Mouse (Mus musculus) CD4-positive, CD25-positive, alpha-beta regulatory T cell, adult 4 months (primary cell): ENCODE data around the gene Slamf6. TPM values are rescaled to one million over a fixed set of nuclear protein-coding genes. Genes with fewer than 3 reads are reported as not detected.
"Not testable (repeated sequence)": the region's sequence is repeated elsewhere in the genome, so short reads cannot be mapped to it uniquely, and the experiment has no call there.

Experiments used
- ATAC-seq: one replicate; pipeline ENCODE4 v1.8.0; 2017
- polyA plus RNA-seq, 2 experiments: library from polyadenylated mRNA; unstranded; fragments of 100-300 nt; shearing (Covaris generic); gene quantifications; one replicate each; pipeline ENCODE4 v1.2.1; 2017

Gene Slamf6
- polyA plus RNA-seq, result 100 to 1,000 TPM; 266 to 302 TPM

DNA sequence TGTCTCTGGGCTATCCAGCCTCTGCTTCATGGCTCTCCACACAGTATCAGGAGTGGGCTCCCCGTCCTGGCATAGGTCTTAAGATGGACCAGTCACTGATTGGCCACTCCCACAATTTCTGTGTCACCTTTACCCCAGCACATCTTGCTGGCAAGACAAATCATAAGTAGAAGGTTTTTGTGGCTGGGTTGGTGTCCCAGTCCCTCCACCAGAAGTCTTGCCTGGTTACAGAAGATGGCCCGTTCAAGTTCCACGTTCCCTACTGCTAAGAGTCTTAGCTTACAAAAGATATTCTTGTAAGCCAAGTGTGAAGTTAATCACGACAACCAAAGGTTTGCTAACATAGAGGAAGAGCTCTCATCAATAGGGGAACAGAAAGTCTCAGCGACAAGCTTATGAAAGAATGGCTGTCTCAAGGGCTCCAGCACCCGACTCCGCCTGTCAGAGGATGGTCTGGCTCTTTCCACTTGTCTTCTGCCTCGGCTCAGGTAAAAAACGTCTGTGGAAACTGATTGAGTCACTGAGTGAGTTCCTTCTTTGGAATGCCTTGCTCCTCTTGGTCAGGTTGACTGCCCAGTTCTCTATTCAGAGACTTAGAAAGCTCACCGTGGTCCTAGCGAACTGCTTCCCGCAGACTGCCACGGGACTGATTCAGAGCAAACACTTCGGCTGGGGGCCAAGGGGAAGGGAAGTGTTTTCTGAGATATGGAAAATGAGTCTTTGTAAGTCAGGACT is at the start of gene Slamf6:
Gene Slamf6, plus strand, starts transcription at position 211 of the 735 bp plus-strand sequence.
- ATAC-seq, result peak; percentile 30

DNA sequence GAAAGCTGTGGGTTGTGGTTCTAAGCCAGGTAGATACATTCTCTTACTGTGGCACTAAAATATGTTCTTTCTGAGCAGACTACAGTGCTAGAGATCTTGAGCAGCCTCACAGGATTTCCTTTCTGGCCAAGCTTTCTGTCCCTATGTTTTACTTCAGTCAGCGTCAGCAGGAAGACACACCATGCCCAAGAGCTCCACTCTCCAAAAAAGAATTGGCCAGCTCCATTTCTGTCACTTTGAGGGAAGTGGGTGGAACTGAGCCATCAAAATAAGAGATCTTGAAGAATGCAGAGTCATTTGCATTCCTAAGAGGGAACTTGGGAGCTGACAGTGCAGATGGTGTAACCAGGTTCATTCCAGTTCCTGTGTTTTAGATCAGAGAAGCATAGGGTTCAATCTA is 30.3 kb upstream of the Slamf6 start:
- ATAC-seq, result no peak

DNA sequence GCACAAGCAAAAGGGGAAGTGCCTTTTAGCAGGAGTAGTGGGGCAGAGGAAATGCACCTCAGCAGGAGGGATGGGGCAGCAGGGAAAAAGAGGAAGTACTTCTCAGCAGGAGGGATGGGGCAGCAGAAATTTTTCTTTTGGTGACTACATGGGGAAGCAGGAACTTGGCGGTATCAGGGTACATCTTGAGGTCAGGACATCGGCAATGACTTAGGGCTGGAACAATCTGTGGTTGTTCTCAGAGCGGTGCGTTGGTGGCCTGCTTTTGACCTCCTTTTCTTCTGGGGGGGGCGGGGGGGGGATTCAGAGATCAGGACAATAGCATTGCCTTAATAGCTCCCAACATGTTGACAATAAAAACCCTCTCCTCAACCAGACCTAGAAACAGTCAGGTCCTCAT is 22.0 kb upstream of the Slamf6 start, which contains the start of gene Gm10521:
Gene Gm10521, plus strand, starts transcription at position 301 of the 400 bp plus-strand sequence.
- not testable (repeated sequence) for ATAC-seq

DNA sequence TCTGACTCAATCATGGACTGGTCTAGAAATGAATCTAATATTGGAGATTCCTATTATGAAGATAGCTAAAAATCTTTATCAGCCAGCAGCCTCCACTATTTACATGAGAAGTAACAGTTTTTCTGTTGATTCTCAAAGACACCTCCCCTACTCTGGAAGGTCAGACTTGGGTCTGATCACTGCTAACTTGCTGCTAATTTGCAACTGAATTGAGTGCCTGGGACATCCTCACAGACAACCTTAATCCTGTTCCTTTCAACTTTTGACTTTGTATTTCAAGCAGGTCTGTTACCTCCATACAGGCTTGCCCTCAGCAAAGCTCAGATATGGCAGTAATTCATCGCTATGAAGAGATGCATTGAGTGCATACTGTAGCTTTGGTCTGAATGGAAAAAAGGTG is 13.3 kb upstream of the Slamf6 start:
- ATAC-seq, result no peak

DNA sequence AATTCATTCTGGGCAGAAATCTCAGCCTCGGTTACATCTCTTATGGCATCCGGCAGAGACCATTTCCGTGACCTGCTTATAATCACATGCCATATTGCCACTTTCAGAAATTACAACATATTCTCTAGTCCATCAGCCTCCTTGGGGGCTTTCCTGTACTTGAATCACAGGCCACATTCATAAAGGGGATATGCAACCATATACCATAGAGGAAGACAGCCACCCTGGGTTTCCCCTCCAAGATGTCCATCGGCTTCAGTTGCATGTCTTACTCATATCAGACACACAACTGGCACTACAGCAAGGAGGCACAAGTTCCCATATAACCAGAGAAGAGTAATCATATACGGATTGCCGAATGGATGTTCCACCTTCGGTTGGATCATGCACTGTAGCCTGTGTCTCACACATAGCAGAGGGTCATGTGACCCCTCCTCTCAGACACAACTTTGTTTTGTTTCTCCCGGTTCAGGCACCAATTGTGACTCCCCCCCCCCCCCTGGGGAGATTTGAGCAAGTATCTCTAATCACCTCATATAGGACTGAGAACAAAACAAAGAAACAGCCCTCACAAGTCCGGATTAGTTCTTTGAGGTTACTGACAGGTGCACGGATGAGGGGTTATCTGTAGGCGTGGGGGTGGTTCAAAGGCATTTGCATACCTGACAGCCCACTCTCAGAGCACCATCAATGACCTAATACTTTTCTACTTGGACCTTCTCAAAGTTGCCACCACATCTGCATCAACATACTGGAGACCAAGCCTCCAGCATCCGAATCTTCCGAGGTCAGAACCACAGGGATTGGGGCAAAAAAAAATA is 1.5 kb upstream of the Slamf6 start:
- peak; percentile 37 for ATAC-seq

DNA sequence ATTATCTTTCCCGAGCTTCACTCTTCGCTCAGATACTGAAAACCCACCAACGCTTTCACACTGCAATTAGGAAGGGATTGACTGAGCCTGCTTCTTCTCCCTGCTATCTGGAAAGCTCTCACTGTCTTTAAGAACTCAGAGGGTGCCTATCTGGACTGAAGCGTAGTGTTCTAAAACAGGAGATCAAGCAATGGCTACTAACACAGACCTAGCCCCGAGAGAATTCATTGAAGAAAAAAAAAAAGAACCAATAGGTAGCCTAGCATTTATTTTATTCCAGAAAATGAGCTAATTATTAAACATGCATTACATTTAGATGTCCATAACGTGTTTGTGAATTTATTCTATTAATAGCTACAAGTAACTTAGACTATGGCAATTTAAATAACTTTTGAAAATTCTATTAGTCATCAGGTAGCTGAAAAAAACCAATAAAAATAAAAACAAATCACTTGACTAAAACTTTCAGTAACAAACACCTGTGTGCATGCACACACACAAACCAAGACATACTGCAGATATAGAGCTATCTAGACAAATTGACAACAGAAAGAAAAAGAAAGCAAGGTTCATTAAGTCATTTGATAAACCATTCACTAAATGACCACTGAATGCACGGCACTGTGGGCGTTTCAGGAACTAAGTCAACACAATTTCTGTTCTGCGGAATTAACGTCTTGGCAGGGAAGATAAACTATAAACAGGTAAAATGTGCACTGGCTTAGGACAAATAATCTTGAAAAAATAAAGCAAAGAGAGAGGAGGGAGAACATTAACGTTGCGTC is 1.0 kb downstream of the Slamf6 start:
- ATAC-seq, result no peak

DNA sequence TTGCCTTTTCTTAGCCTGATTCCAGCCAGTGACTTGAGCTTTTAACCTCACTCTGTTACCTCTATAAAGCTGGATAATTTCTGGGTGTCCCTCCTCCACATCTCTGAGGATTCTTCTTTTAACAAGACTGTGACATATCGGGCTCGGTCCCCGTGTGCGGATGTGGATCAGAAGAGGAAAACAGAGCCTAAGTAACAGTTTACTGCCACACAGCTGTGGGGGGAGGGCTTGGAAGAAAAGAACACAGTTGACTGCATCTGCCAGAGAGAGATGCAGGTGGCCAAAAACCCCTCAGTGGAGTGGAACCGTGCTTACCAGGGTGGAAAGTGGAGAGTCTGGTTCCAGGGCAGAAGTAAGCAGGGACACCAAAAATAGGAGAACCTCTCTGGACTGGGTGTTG is 1.9 kb downstream of the Slamf6 start:
- peak; percentile 3 for ATAC-seq

DNA sequence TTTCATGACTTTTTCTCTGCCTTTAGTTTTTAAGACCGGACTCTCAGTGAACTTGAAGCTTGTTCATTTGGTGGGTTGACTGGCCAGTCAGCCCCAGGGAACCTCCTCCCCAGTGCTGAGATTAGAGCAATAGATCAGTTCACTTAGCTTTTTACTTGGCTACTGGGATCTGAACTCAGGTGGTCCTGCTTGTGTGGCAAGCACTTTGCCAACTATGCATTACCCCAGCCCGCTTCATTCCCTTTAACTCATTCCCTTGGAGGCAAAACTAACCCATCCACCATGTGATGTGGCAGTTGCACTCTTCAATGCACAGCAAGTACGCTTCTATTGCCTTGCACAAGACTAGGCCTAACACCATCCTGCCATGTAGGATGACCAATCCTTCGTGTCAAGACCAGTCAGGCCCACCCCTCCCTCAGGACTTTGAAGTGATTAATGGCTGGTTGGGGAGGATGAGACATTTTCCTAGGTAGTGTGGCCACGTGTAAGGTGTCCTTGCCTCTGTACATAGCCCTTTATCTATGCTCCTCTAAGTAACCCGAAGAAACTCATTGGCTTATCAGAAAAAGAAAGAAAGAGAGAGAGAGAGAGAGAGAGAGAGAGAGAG is 2.7 kb downstream of the Slamf6 start:
- no peak for ATAC-seq

DNA sequence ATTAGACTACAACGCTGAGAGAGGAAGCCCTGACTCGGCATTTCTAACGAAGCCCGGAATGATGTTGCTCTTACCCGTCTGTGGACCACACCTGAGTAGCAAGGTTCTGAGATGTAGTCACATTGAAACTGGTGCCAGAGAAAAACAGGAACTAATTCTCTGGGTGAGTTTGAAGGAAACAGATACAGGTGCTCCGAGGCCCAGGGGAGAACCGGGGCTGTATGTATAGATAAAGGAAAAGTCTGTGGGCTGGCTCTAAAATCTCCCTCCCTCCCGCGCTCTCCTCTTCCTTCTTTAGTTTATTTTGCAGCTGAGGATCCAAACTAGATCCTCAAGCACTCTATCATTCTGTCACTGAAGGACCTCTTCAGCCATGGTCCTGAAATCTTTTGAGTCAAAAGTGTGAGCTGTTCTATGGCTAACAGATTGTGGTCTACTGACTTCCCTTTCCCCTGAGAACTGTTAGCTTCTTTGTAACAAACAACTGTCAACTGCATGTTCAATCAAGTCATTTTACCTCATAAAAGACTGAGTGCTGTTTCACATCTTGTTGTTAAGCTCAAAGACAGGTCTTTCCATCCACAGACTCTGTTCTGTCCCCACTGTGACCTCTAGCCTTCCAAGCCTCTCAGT is 3.8 kb downstream of the Slamf6 start:
- ATAC-seq, result peak; percentile 47

DNA sequence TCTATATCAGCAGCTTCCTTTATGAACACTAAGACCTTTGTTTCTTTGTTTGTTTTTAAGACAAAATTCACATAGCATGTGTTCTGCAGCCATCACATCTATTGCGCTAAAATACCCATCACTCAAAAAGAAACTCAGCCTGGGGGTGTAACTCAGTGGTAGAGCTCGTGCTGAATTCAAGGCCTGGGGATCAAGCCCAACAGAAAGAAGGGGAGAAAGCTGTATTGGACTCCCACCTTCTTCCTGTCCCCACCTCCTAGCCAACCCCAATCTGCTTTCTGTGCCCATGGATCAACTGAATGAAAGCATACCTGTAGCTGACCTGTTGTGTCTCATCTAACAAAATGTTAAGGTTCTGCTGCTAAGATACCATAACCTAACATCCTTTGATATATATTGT is 4.3 kb downstream of the Slamf6 start:
- ATAC-seq, result no peak

DNA sequence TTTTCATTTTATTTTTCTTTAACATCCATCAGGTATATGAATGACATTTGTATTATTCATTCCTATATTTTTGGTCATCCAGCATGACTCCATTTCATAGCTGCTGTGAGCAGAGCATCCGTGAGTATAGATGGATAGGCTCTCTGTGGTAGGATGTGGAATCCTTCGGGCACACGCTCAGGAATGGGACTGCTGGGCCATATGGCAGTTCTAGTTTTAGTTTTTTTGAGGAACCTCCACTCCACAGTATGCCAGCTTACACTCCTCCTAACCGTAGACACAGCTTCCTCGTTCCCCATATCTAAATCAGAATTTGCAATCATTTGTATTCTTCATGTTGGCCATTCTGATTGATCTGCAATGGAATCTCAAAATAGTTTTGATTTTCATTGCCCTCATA is 5.5 kb downstream of the Slamf6 start:
- ATAC-seq, result no peak

DNA sequence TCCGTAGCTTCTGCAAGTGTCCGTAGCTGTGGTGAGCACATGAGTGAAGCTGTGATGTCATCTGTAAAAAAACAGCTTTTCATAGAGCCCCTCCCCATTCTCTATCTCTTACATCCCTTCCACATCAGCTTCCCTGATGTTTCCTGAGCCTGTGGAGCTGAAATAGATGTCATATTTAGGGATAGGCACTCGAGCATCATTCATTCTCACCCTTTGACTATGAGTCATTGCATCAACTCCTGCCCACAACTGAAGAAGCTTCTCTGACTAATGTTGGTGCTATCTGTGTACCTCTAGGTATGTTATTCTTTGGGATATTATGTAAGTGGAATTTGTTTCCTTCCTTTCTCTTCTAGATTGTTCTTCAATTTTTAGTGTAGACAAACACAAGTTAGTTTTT is 7.6 kb downstream of the Slamf6 start:
- no peak for ATAC-seq

DNA sequence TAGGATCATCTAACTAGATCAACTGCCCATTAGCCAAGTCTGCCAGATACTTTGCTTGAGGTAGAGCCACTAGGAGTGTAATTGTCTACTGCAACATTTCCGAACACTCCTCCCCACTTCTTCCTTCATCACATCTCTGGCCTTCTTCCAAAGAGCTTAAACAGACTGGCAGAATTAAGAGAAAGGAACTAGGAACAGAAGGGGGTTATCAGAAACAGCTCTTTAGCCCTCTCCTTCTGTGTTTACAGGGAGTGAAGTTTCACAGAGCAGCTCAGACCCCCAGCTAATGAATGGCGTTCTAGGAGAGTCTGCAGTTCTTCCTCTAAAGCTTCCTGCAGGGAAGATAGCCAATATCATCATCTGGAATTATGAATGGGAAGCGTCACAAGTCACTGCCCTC is 16.5 kb downstream of the Slamf6 start:
- no peak for ATAC-seq

DNA sequence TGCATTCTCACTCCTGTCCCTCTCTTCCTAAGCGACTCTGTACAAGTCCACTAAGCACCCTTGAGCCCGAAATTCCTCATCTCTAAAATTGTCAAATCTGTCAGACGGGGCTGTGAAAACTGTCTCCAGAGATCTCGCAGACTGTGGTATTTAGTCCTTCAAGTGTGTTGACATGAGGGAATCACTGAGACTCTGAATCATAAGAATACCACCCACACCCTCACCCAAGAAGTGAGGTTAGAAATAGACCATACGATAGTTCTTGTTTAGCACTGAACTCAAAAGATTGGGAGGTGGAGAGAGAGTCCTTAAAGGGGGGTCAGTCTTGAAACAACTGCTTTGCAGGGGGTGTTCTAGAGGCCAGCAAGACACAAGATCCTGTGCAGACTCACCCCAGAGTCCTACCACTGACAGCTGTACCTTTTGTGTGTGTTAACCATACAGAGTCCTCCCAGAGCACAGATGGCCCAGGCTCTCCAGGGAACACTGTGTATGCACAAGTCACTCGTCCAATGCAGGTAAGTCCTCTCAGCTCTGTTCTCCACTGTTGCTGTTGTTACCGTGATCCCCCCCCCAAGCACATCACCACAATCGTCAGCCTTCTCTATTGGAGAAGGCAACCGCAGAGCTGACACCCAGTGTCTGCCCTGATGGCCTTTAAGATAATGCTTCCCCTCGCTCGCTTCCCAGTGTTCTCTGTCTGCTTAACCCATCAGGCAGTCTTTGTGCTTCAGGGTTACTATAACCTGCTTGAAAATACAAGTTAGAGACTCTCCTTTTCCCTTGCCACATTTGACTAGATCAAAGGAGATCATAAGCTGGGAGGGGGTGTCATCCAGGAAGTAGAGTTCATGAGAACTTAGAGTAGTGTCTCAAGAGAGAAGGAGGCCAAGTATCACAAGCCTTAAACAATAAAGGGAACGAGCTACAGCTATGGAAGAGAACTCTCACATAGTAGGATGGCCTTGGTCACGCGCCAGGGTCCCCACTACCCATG is 21.9 kb downstream of the Slamf6 start:
- ATAC-seq, result peak; percentile 81

DNA sequence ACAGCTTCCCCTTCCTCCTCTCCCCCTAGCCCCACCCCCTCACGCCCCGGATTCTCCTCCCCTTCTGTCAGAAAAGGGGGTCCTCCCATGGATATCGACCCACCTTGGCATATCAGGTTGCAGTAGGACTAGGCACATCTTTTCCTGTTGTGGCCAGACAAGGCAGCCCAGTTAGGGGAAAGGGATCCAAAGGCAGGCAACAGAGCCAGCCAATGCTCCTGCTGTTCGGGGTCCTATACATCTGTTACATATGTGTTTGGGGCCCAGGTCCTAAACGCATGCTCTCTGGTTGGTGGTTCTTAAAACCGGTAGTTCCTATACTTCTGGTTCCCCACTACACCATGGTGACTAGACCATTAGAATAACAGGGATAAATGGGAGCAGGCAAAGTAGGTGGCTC is 23.3 kb downstream of the Slamf6 start:
- ATAC-seq, result no peak

DNA sequence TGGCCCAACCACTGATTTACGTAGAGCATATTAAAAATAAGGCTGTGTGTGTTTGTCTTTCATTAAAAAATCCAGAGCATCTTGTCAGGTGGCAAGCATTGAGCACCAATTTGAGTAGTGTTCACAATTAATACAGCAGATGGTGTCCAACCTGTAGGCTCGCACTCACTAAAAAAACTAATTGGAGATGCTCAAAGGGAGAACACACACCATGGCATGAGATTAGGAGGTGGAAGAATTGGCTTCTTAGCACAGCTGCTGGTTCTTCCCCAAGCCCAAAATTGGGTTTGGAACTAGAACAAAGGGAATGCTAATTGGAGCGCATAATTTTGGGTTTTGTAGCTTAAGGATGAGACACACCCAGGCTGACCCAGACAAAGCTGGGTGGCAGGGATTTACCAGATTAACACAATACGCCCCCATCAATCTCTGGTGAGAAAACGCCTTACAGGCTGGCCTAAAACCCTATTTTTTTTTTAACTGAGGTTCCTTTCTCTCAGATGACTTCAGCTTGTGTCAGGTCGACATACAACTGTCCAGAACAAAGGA is 29.2 kb downstream of the Slamf6 start:
- ATAC-seq, result no peak

DNA sequence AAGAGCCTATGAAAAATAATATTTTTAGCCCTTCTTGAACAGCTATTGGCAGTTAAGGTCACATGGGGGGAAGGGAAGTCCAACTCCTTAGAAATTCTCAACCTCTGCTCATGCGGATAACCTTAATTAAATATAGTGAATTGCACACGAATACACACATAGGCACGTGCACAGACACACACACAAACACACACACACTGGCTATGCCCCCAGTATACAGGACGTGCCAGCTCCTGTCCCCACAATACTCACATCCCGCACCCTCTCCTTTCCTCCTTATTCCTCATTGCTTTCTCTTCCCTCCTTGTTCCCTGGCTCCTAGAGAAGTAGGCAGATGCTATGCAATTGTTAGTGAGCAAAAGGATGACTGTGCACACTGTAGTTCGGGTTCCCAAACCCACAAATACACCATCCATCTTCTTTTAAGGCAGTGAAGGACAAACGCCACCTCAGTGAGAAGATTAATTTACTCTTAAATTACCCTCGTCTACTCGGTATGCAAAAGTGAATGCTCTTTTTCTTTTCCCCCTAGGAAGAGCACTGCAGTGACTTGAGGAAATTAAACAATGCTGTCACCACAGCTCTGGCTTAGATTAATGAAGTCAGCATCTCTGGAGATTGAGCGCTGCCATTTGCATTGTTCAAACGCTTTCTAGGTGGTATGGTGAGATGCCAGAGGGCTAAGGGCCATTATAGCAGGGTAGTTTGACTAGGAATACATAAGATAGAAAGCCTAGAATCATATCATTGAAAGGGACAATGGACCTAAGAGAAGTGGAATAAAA is 31.0 kb downstream of the Slamf6 start:
- no peak for ATAC-seq

DNA sequence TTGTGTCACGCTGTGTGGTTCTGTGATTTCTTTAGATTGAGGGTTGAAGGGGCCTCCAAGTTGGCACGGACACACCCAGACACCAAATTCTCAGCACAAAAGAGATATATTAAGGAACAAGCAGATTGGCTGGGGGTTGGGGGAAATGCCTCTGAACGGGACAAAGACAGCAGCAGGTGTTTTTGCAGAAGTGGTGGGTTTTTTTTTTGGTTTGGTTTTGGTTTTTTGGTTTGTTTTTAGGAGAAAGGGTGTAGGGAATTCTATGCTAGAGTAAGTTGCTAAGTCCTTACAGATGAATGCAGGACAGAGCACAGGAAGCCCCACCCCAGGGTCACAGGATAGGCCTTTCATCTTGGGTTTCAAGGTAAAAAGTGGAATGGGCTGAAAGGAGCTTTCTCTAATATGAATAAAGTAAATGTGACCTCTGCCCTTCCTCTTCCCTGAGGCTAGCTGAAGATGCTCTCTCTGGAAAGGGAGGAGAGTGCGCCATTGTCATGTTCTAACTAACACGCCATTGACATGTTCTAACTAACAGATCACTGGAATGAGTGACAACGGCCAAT is 31.7 kb downstream of the Slamf6 start:
- no peak for ATAC-seq

DNA sequence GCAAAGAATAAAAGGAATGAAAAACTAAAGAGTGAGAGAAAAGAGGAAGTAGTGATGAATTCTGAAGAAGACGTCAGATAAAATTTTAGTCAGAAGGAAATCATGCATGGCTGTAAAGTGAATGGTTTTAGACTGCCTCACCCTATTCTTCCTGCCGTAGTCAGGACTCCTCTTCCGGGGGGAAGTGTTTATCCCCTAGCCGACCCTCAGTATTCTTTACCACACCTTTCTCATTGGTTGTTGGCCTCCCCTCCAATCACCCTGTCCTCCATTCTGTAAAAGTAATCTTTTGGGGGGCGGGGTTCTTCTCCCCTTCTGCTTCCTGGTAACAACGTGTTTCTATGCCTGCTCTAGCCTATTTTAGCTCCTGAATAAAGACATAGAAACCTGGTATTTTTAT is 37.8 kb downstream of the Slamf6 start:
- ATAC-seq, result peak; percentile 50
